Mouse (Mus musculus) liver, postnatal 0 days (tissue): Measurements from ENCODE around the gene Epb41l2.

Experiments used
- CTCF ChIP-seq: sonication (generic); IDR thresholded peaks from 2 replicates; pipeline ENCODE4 v1.5.1; 2016; ENCODE audit warnings: antibody characterized with exemption, low read depth
- EP300 ChIP-seq: IDR thresholded peaks from 2 replicates; pipeline ENCODE4 v1.6.1; 2016; ENCODE audit warnings: antibody characterized with exemption, low read depth, mild to moderate bottlenecking

DNA sequence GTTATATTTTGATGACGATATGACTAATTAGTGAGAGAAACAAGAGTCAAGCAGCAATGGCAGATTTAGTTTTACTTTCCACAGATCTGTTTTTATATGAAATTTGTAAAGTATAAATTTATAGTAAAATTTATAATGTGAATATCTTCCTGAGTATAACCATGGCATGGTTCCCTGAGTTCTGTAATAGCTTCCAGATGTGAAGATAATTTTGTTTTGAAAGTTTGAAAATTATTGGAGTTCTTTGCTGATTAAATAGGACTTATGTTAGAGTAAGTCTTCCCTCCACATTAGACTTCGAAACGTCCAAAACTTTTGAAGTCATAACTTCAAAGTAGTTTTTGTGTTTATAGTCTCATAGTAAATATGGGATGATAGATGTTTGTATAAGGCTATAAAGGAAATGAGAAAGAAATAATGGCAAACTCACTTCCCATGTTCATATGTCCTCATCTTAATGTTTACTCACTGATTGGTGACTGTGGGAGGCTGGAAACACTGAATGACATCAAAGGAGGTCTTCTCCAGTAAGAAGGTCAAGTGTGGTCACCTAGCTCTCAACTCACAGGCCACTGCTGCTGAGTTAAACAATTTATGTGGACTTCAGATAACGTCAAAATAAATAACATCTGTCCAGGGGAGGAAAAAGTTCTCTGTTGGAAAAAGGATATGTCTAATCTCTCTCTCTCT is 26.1 kb upstream of the Epb41l2 start:
- TF ChIP-seq CTCF, result no peak
- TF ChIP-seq EP300, result no peak
